Mouse (Mus musculus): Measurements from ENCODE around the gene Gtse1.

DNA sequence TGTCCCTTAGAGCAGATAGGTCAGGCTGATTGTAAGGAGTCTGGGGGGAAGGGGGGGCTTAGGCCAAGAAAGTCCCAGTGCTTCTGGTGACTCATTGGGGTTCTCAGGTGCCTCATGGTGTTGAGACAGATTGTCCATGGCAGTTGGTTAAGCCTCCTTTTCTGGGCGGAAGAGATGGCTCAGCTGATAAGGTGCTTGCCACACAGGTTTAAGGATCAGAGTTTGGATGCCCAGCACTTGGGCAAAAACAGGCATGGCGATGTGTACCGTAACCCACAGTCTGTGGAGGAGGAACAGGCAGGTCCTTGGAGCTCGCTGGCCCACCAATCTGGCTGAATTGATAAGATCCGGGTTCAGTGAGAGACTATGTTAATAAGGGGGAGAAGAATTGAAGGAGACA lies 22.7 kb upstream of the Gtse1 start:
- TF ChIP-seq CTCF (conservative IDR thresholded peaks at IDR 0.05; ENCODE audit: low read length), result no peak
- no peak for TF ChIP-seq NANOG (IDR thresholded peaks at IDR 0.05; ENCODE audit: borderline replicate concordance, low read length)

Measured in E14TG2a.4 (cell line).